Mouse (Mus musculus): ENCODE data around the gene Nt5c3b.

The Nt5c3b gene

DNA sequence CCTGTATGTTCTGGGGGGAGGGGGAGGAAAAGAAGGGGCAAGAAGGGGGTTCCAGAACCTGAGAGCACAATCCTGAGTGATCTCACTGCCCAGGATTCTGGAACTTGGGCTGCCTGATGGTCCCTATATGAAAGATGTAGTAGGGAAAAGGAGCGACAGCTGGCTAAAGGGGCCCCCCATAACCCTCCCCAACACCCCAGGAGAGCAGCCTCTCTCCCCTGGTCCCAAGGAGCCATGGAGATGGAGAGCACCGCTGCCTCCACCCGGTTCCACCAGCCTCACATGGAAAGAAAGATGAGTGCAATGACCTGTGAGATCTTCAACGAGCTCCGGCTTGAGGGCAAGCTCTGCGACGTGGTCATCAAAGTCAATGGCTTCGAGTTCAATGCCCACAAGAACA, at the start of gene Nt5c3b, which contains the start of gene Klhl10:
TSS of gene Nt5c3b (minus strand) at position 12 of the 400 bp plus-strand sequence.
TSS of gene Klhl10 (plus strand) at position 121 of the 400 bp plus-strand sequence.
- DNase-seq (ENCODE audit: low read depth): no peak

- DNase-seq (ENCODE audit: low read depth): peak; percentile 45
Measured at GRCm38 (mm10) chr11:100490951-100491350, 49.3 kb upstream of the Nt5c3b start.

DNA sequence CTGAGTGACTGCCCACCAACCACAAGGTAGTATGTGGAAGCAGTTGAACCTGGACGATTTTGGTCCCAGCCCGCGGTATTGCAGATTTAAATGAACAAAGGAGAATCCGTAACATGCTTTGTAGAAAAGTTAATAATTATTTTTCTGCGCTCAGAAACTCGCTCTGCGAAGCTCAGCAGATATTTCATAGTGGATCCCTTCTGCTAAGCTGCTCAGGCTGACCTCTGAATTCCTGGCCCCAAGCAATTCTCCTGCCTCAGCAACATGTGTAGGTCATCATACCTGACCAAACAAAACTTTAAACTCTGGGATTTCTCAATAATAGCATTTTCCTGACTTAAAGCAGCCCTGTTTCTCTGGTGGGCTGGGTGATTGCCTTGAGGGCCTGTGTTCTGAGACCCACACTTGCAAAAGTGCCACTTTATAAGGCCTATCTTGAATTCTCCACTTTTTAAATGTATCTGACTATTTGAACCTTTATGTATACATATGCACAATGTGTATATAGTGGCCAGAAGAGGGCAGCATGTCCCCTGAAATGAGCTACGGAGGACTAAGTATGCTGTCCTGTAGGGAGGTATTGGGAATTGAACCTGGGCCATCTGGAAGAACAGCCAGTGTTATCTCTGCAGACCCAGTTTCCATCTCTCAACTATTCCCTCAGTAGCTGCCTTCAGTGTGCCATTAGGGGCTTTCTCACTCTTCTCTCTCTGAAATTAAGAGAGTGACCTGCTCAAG, 44.4 kb upstream of the Nt5c3b start:
- peak; percentile 73 for DNase-seq (ENCODE audit: low read depth)

- DNase-seq (ENCODE audit: low read depth): no peak
Measured at GRCm38 (mm10) chr11:100484461-100484860, 42.9 kb upstream of the Nt5c3b start.

DNA sequence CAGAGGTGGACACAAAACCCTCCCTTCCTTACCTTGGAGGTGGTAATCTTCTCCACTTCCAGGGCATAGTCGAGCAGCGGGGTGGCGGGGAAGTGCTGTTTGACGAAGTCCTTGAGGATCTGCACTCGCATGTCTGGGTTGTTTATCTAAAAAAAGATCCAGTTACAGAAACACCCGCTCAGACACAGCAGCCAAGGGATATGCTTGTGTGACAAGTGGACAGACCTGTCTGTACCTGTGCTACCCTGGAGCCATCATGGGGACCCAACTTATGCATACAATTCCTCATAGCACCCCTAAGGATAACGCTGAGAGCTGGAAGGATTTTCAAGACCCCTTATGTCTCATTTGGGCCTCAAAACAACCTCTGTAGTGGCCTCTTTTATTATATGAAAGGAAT, 37.5 kb upstream of the Nt5c3b start:
- DNase-seq (ENCODE audit: low read depth): no peak

DNA sequence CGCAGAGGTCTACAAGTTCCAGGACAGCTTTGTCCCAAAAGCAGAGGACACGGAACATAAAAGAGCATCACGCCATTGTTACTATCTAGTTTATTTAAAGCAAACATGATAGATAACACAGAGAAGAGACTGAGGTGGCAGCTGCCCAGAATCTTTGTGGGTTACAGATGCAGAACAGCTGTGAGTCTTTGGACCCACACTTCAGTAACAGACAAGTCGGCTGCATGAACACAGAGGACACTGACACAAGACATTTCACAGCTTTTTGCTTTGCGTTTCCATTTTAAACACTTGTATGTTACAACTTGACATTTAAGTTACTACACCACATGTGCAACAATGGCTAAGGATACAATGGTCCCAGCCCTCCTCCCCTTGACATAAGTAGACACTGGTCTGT, 34.7 kb upstream of the Nt5c3b start:
- DNase-seq (ENCODE audit: low read depth): no peak

- DNase-seq (ENCODE audit: low read depth): no peak
Measured at GRCm38 (mm10) chr11:100472935-100473295, 31.3 kb upstream of the Nt5c3b start.

DNA sequence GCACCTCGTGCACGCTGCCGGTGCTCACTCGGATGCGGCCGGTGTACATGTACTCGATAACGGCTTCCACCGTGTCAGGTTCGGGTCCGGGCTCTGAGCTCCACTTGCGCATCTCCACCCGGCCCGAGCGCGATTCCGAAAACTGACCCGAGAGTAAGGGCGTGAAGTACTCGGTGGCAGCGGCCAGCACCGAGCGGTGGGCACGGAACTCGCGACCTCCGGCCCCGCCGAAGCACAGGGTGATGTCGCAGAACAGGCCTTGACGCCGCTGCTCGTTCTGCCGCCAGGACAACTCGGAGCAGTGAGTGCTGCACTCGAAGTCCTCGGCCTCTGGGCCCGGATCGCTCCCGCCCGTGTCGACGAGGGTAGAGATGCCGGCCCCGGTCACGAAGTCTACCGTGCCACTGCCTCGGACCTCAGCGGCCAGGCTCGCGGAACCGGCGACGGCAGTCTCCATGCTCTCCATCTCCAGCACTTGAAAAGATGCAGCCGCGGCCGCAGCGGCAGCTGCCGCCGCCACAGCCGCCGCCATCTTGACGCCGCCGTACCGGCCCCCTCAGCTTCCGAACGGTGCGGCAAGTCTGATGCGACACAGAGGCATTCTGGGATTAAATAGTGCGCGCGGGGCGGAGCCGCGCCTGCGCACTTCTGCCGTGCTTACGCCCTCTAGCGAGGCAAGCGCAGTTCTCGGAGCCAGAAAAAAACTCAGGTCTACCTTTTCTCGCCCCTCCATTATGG, 30.8 kb upstream of the Nt5c3b start, which contains the start of gene Klhl11:
TSS of gene Klhl11 (minus strand) at position 545 of the 738 bp plus-strand sequence.
- DNase-seq (ENCODE audit: low read depth): peak; percentile 91

DNA sequence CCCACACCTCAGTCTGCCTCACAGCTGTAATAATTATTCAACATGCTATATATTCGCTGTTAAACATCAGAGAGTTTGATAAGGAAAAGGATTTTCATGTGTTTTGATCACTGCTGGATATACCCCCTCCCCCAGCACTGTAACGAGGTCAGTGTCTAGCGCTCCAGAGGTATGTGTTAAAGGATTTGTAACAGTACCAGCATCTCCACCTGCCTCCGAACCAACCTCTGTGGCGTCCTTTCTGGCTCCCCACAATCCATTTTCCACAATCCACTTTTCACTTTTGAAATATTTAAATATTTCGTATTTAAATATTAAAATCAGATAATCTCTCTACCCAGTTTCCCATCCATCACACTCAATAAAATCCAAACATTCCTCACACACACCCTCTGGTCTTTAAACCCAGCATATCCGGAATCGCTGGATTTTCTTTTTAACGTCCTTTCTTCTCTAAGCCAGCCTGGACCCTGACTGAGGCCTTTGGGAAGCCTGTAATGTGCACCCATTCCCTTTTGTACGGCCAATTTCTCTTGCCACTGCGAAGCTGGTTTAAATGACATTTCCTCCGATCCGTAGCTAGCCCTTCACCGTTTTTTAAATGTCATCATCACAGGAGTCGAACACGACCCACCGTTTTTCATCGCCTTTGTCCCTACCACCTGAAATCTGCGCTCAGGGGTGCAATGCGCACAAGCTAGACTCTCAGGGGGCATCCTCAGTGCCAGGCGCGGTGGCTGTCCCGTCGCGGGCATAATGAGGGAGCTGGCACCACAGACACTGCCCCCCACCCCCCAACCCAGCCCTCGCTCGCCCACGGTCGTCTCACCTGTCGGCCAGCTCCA, 30.0 kb upstream of the Nt5c3b start:
- DNase-seq (ENCODE audit: low read depth): no peak

DNA sequence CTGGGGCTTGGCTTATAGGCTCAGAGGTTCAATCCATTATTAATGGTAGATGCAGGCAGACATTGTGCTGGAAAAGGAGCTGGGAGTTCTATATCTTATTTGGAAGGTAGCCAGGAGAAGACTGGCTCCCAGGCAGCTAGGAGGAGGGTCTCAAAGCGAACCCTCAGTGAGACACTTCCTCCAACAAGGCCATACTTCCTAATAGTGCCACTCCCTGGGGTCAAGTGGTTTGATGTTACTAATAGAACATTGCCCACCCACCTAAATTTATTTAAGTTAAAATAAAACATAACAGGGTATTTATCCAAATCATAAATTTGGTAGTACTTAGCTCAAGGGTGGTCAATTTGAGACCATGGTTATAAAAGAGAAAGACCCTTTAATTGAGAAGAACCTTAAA, 24.2 kb upstream of the Nt5c3b start:
- DNase-seq (ENCODE audit: low read depth): no peak

DNA sequence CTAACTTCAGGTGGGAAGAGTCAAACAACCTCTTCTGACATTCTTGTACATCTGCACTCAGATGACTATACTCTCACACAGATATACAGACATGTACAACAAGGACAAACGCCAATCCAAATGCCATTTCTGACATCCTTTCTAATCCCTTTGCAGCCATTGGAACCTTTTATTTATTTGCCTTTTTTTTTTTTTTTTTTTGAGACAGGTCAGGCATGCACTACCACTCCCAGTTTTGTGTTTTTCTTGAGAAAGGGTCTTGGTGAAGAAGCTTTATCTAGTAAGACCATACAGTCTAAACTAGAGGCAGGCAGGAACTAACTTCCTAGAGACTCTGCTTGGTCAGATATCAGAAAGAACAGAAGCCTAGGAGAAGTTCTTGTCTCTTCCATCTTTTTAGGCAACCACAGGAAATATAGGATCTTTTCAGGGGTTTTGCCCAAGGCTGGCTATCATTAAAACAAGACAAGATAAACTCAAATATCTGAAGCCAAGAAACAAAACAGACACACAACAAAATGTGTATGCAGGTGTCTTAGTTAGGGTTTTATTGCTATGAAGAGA, 23.7 kb upstream of the Nt5c3b start:
- DNase-seq (ENCODE audit: low read depth): peak; percentile 43

DNA sequence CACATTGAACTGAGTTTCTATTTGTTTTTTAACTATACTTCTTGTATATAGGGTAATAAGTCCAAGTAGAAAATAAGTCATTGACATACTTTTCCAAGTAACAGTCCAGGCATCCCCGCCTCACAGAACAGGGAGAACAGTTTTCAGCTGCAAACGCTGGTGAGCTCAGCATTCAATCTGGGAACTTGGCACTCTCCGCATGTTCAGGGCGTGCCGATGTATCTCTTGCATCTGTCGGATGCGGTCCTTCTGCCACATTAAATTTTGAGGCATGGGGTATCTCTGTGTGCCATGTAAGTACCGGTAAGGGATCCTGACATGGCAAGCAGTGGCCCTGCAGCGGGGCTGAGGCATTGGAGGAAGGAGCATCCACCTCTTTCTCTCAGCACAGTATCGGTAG, 21.1 kb upstream of the Nt5c3b start:
- no peak for DNase-seq (ENCODE audit: low read depth)

GRCm38 (mm10) chr11:100457711-100458110, 16.1 kb upstream of the Nt5c3b start:
- no peak for DNase-seq (ENCODE audit: low read depth)

- no peak for DNase-seq (ENCODE audit: low read depth)
Measured at GRCm38 (mm10) chr11:100457247-100457646, 15.6 kb upstream of the Nt5c3b start.

DNA sequence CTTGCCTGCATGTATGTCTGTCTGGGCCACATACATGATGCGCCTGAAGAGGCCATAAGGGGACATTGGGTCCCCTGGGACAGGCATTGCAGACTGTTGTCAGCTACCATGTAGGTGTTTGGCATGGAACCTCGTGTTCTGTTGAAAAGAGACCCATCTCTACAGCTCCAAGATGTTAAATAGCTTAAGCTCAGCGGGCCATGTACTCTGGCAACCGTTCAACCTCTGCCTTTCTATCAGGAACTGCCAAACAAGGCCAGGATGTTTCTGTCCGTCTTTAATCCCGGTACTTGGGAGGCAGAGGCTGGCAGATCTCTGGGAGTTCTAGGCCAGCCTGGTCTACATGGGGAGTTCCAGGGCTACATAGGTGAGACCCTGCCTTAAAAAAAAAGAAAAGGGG, 1.0 kb upstream of the Nt5c3b start:
- DNase-seq (ENCODE audit: low read depth): no peak

DNA sequence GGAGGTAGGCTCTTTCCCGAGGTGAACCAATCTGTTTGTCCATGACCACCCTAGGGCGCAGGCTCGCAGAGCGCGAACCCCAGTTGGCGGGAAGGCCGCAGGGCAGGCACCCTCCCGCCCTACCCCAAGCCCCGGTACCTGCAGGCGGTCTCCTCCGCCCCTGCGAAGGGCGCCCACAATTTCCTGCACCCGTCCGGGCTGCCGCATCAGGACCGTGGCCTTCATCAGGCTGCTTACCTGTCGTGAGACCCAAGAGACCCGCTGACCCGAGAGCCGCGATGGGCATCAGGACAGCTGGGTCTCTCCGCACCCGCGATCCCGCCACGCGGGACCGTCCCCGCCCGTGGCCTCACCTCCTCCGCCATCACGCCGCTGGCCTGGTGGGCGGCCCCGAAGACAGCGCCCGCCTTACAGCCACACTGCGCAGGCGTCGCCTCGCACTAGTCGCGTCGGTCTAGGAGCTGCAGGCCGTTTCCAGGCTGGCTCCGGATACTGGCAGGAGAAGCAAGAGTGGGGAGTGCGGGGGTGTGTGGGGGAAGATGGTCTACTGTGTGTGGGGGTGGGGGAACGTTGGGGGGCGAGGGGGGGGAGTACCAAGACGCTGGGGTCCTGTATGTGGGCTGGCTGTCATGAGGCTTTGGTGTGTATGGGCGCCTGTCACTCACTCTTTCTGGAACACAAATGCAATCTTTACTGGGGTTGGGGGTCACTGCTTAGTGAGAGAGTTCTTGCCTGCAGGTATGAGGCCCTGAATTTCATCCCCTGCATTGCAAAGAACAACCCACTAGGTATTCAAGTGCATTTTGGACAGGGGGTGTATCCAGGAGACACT, 701 bp downstream of the Nt5c3b start:
- peak; percentile 62 for DNase-seq (ENCODE audit: low read depth)

GRCm38 (mm10) chr11:100437901-100438300, 3.7 kb downstream of the Nt5c3b start:
- no peak for DNase-seq (ENCODE audit: low read depth)

DNA sequence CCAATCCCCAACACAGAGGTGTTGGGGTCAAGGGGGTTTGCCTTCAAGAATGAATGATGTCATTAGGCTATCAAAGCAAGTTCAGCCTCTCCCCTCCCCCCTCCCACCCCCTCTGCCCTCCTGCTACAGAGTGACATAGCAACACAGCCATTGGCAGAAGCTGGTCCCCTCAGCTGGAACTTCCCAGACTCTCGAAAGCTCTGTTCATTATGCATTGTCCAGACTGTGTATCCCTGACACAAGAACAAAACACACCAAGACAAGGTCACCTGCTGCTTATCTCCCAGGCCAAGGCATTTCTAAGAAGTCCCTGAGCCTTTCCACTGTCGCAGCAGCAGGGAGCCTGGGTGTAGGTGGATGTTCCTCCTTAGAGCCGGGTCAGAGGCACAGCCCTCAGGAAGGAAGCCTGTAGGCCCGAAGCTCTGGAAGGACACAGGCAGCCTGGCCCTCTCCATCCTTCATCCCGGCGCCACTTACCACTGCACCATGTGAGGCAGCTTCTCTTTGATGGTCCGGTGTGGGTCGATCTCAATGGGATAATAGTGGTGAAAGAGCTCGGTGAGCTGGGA, 5.8 kb downstream of the Nt5c3b start:
- DNase-seq (ENCODE audit: low read depth): no peak

DNA sequence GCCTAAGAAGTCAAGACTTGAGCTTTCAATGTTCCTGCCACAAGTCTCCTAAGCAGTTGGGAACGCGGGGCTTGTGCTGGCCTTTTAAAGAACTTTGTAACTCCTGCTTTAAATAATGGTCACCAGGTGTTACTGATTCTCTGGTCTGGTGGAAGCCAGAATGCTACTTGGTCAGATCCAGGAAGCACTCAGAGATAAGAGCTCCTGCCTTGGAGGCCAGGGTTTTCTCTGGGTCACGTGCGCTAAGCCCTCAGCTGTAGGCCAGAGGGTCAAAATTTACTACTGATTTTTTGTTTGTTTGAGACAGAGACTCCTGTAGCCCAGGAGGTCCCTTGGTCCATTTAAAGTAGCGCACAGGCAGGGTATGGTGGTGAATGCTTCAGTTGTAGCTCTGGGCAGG, 9.6 kb downstream of the Nt5c3b start:
- no peak for DNase-seq (ENCODE audit: low read depth)

DNA sequence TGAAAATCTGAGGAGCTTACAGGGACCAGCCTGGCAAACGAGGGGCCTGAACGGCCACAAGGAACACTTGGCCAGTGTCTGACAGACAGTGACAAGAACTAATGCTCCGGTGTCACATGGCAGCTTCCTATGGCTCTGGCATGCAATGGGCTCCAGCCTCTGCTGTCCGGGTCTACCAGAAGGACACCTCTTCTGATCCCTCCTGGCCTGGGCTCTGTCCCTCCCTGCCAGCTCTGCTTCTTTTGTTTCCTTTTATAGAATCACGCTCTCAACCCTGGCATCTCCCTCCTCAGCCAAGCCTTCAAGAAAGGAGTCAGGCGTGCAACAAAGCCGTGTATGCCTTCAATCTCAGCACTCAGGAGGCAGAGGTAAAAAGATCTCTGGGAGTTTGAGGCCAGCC, 11.6 kb downstream of the Nt5c3b start:
- no peak for DNase-seq (ENCODE audit: low read depth)

GRCm38 (mm10) chr11:100428612-100429199, 12.9 kb downstream of the Nt5c3b start:
- no peak for DNase-seq (ENCODE audit: low read depth)
